Mouse (Mus musculus) olfactory bulb, adult 2 months (tissue): ENCODE data around the gene Uri1. TPM values are rescaled to one million over a fixed set of nuclear protein-coding genes. Genes with fewer than 3 reads are reported as not detected.

Experiments used
- H3K27ac ChIP-seq: fragments of 200-500 bp; 2 replicates; pipeline ENCODE4 v1.5.1; 2012; ENCODE audit warnings: low read depth, low read length; ENCODE audit not compliant: insufficient read depth
- H3K4me1 ChIP-seq: fragments of 200-500 bp; 2 replicates; pipeline ENCODE4 v1.6.1; 2012; ENCODE audit warnings: low read length; ENCODE audit not compliant: control insufficient read depth, insufficient read depth
- H3K4me3 ChIP-seq: fragments of 200-500 bp; 2 replicates; pipeline ENCODE4 v1.5.1; 2012; ENCODE audit warnings: mild to moderate bottlenecking, low read depth, low read length, moderate library complexity; ENCODE audit not compliant: insufficient read depth
- CTCF ChIP-seq: fragments of 200-500 bp; IDR thresholded peaks from 2 replicates; pipeline ENCODE4 v1.5.1; 2012; ENCODE audit warnings: low read depth, mild to moderate bottlenecking, low read length, moderate library complexity; ENCODE audit not compliant: insufficient read depth
- POLR2A ChIP-seq: fragments of 200-500 bp; IDR thresholded peaks from 2 replicates; pipeline ENCODE4 v1.6.1; 2012; ENCODE audit warnings: mild to moderate bottlenecking, low read depth, low read length, moderate library complexity; ENCODE audit not compliant: insufficient read depth
- WGBS: fragments of 180-500 bp; shearing (Covaris S2); methylation state at CpG from one replicate; pipeline ENCODE4 v1.1.7; 2018; 5-methylcytosine and 5-hydroxymethylcytosine counted together
- polyA plus RNA-seq: library from polyadenylated mRNA; stranded (reverse); fragments of >200 nt; gene quantifications from 2 replicates; pipeline ENCODE4 v1.2.4, GENCODE M21; 2012; ENCODE audit warnings: low replicate concordance; ENCODE audit not compliant: missing spikeins, insufficient read depth, insufficient read length

Uri1 gene
- polyA plus RNA-seq, result not detected in 2 replicates

- Histone ChIP-seq H3K27ac (no peak within 1 kb of the TSS), H3K4me1 (no peaks in the 10 kb centered on the region), H3K4me3 (no peak within 1 kb of the TSS)
- TF ChIP-seq CTCF (no peak), POLR2A (no peak)
- 94% methylated on average over 8 of the region's 8 CpGs for WGBS
Observed at GRCm38 (mm10) chr7:38023451-38023850, at the start of gene Uri1. Gene Uri1, minus strand, starts transcription at chr7:38023551.

GRCm38 (mm10) chr7:38071065-38071464 is 47.7 kb upstream of the Uri1 start:
- Histone ChIP-seq H3K4me3 (no peak overlapping the region), H3K4me1 (peaks cover 4% of the 10 kb centered on the region), H3K27ac (no peak overlapping the region)
- WGBS, result 68% methylated on average over 5 of the region's 5 CpGs
- TF ChIP-seq POLR2A, result no peak
- TF ChIP-seq CTCF, result no peak

- WGBS, result 35% methylated on average over 2 of the region's 2 CpGs
- Histone ChIP-seq H3K4me1 (peaks cover 4% of the 10 kb centered on the region), H3K27ac (no peak overlapping the region), H3K4me3 (no peak overlapping the region)
- TF ChIP-seq POLR2A (no peak), CTCF (no peak)
Observed at GRCm38 (mm10) chr7:38070663-38071062, 47.3 kb upstream of the Uri1 start.

- Histone ChIP-seq H3K4me1 (peaks cover 9% of the 10 kb centered on the region), H3K4me3 (no peak overlapping the region), H3K27ac (no peak overlapping the region)
- WGBS, result 73% methylated on average over 4 of the region's 4 CpGs
- TF ChIP-seq CTCF, result no peak
- no peak for TF ChIP-seq POLR2A
Observed at GRCm38 (mm10) chr7:38064431-38064830, 41.1 kb upstream of the Uri1 start.

GRCm38 (mm10) chr7:38061060-38061970 is 38.0 kb upstream of the Uri1 start:
- H3K4me3 ChIP-seq, result peak overlapping the region; percentile 52
- peak; percentile 97 for TF ChIP-seq CTCF
- no peak; the same call in none of the 2 replicates for TF ChIP-seq POLR2A
- peaks cover 13% of the 10 kb centered on the region for H3K4me1 ChIP-seq
- 2% methylated on average over 56 of the region's 57 CpGs for WGBS
- H3K27ac ChIP-seq, result no peak overlapping the region; the same call in 1 of the 2 replicates

- Histone ChIP-seq H3K27ac (no peak overlapping the region), H3K4me1 (peaks cover 16% of the 10 kb centered on the region), H3K4me3 (no peak overlapping the region)
- TF ChIP-seq POLR2A, result no peak
- TF ChIP-seq CTCF, result no peak
- WGBS, result 83% methylated on average over 8 of the region's 8 CpGs
Observed at GRCm38 (mm10) chr7:38059636-38060330, 36.4 kb upstream of the Uri1 start.

- TF ChIP-seq POLR2A (no peak), CTCF (no peak)
- Histone ChIP-seq H3K4me3 (no peak overlapping the region), H3K4me1 (peaks cover 16% of the 10 kb centered on the region), H3K27ac (no peak overlapping the region)
- 57% methylated on average over 7 of the region's 7 CpGs for WGBS
Observed at GRCm38 (mm10) chr7:38059096-38059495, 35.7 kb upstream of the Uri1 start.

GRCm38 (mm10) chr7:38055996-38056395 is 32.6 kb upstream of the Uri1 start:
- H3K27ac ChIP-seq, result no peak overlapping the region
- H3K4me1 ChIP-seq, result peaks cover 10% of the 10 kb centered on the region
- 51% methylated on average over 2 of the region's 2 CpGs for WGBS
- no peak overlapping the region for H3K4me3 ChIP-seq
- TF ChIP-seq POLR2A (no peak), CTCF (no peak)

- Histone ChIP-seq H3K4me3 (no peak overlapping the region), H3K27ac (no peak overlapping the region), H3K4me1 (peaks cover 6% of the 10 kb centered on the region)
- TF ChIP-seq POLR2A, result no peak
- TF ChIP-seq CTCF, result no peak
- 90% methylated on average over 9 of the region's 9 CpGs for WGBS
Observed at GRCm38 (mm10) chr7:38054246-38054645, 30.9 kb upstream of the Uri1 start.
